Mouse (Mus musculus) adrenal gland, postnatal 10 days (tissue): ENCODE data around the gene Hsdl2. TPM values are rescaled to one million over a fixed set of nuclear protein-coding genes. Genes with fewer than 3 reads are reported as not detected.

ENCODE experiments used
- total RNA-seq, 2 experiments: library from RNA; stranded (reverse); gene quantifications; 2 replicates each; pipeline ENCODE4 v1.2.3; 2021

Gene Hsdl2
- total RNA-seq, 2 experiments from 2014 or later, result 145 to 155 TPM

Other genes with a start within 250 kb of the Hsdl2 start
- 1 to 10 TPM; 5.5 to 7.3 TPM for gene Susd1, start 142.9 kb upstream of the Hsdl2 start, total RNA-seq
- 100 to 1,000 TPM; 115 TPM for gene Ptbp3, start 32.2 kb upstream of the Hsdl2 start, total RNA-seq
- gene E130308A19Rik, start 44.6 kb downstream of the Hsdl2 start, total RNA-seq, result 10 to 100 TPM; 14.7 to 19.0 TPM
- gene Inip, start 220.0 kb downstream of the Hsdl2 start, total RNA-seq, result 10 to 100 TPM; 12.6 to 18.3 TPM
- gene Snx30, start 224.3 kb downstream of the Hsdl2 start, total RNA-seq, result 1 to 10 TPM; 8.0 to 8.9 TPM